Mouse (Mus musculus): ENCODE data around the gene Itga1.

DNA sequence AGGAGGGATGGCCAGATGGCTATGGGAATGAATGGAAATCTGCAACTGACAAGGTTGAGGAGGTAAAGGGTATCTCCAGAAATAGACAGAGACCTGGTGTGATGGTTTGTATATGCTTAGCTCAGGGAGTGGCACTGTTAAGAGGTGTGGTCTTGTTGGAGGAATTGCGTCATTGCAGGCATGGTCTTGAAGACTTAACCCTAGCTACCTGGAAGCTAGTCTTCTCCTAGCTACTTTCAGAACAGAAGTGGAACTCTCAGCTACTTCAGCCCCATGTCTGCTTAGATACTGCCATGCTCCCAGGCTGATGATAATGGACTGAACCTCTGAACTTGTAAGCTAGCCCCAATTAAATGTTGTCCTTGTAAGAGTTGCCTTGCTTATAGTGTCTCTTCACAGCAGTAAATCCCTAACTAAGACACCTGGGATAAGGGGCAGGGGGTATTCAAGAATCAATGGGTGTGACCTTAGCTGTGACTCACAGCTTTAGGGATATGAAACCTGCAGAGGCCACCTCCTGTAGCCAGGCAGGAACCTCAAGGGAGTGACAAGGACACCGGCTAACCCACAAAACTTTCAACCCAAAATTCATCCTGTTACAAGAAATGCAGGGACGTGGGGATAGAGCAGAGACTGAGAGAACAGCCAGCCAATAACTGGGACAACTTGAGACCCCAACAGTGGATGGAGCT lies 15.3 kb upstream of the Itga1 start:
- no peak for TF ChIP-seq GATA1 (IDR thresholded peaks at IDR 0.05; ENCODE audit: low read length)
- TF ChIP-seq TAL1 (IDR thresholded peaks at IDR 0.05; ENCODE audit: low read length), result no peak

Data from erythroblast, embryonic 14.5 days (primary cell).